Mouse (Mus musculus): ENCODE measurements around the gene Fryl.

Gene Fryl

GRCm38 (mm10) chr5:73222397-73222796, 34.0 kb downstream of the Fryl start:
- DNase-seq (ENCODE audit: low spot score in 2 of 2): no peak

GRCm38 (mm10) chr5:73221826-73222225, 34.6 kb downstream of the Fryl start:
- no peak for DNase-seq (ENCODE audit: low spot score in 2 of 2)

GRCm38 (mm10) chr5:73219716-73220115, 36.7 kb downstream of the Fryl start:
- DNase-seq (ENCODE audit: low spot score in 2 of 2): no peak

GRCm38 (mm10) chr5:73218065-73218464, 38.4 kb downstream of the Fryl start:
- DNase-seq (ENCODE audit: low spot score in 2 of 2): no peak

- DNase-seq (ENCODE audit: low spot score in 2 of 2): no peak
These were observed 39.3 kb downstream of the Fryl start for GRCm38 (mm10) chr5:73217116-73217515.

GRCm38 (mm10) chr5:73216014-73216413, 40.4 kb downstream of the Fryl start:
- DNase-seq (ENCODE audit: low spot score in 2 of 2): no peak

GRCm38 (mm10) chr5:73212446-73212845, 44.0 kb downstream of the Fryl start:
- DNase-seq (ENCODE audit: low spot score in 2 of 2): no peak

- no peak for DNase-seq (ENCODE audit: low spot score in 2 of 2)
These were observed 44.5 kb downstream of the Fryl start for GRCm38 (mm10) chr5:73211961-73212360.

GRCm38 (mm10) chr5:73210971-73211315, 45.5 kb downstream of the Fryl start:
- no peak for DNase-seq (ENCODE audit: low spot score in 2 of 2)

GRCm38 (mm10) chr5:73210127-73210970, 46.1 kb downstream of the Fryl start:
- no peak for DNase-seq (ENCODE audit: low spot score in 2 of 2)

GRCm38 (mm10) chr5:73209201-73210096, 47.0 kb downstream of the Fryl start:
- DNase-seq (ENCODE audit: low spot score in 2 of 2): peak in 1 of 2 experiments; percentile 35

GRCm38 (mm10) chr5:73208645-73209044, 47.8 kb downstream of the Fryl start:
- no peak for DNase-seq (ENCODE audit: low spot score in 2 of 2)

- DNase-seq (ENCODE audit: low spot score in 2 of 2): peak; percentile 45 to 59
These were observed 49.7 kb downstream of the Fryl start for GRCm38 (mm10) chr5:73206722-73207121.

- peak; percentile 39 for DNase-seq (ENCODE audit: low spot score in 2 of 2)
These were observed 50.3 kb downstream of the Fryl start for GRCm38 (mm10) chr5:73205996-73206629.

- DNase-seq (ENCODE audit: low spot score in 2 of 2): no peak
These were observed 51.4 kb downstream of the Fryl start for GRCm38 (mm10) chr5:73205050-73205449.

GRCm38 (mm10) chr5:73202498-73202897, 53.9 kb downstream of the Fryl start:
- no peak for DNase-seq (ENCODE audit: low spot score in 2 of 2)

- DNase-seq (ENCODE audit: low spot score in 2 of 2): no peak
These were observed 54.3 kb downstream of the Fryl start for GRCm38 (mm10) chr5:73202077-73202476.

GRCm38 (mm10) chr5:73200387-73201384, 55.7 kb downstream of the Fryl start:
- DNase-seq (ENCODE audit: low spot score in 2 of 2): no peak

GRCm38 (mm10) chr5:73199586-73199985, 56.8 kb downstream of the Fryl start:
- no peak for DNase-seq (ENCODE audit: low spot score in 2 of 2)

- no peak for DNase-seq (ENCODE audit: low spot score in 2 of 2)
These were observed 57.7 kb downstream of the Fryl start for GRCm38 (mm10) chr5:73198690-73199089.

GRCm38 (mm10) chr5:73197796-73198195, 58.6 kb downstream of the Fryl start:
- no peak for DNase-seq (ENCODE audit: low spot score in 2 of 2)

All from thymus, postnatal 10 days (tissue).